Comparison of ENCODE assay signal across 24 mouse cellular contexts in genomic region chr7:130168296-130168695, GRCm38 (mm10).
DNase-seq lines count a peak whose midpoint lies in the region; ATAC-seq and TF ChIP-seq lines count a peak whose summit lies in the region.
"Had no signal": no experiment of that assay in that cellular context is flagged by ENCODE, and none has a peak within 500 bp of the region (broad histone marks: within the 10 kb centered on the region; RNA-seq: fewer than 3 reads in every experiment).

No protein-coding gene starts in this region.

- H3K4me1 ChIP-seq in kidney, embryonic 14.5 days (ENCODE audit: control insufficient read depth, insufficient read depth, low read length): peaks cover 28% of the 10 kb centered on the region
- peaks cover 6% of the 10 kb centered on the region; the same call in 1 of the 2 replicates for H3K4me1 ChIP-seq in lung, postnatal 0 days (ENCODE audit: insufficient read depth, low read depth, low read length)
- peaks cover 30% of the 10 kb centered on the region for H3K4me1 ChIP-seq in limb, embryonic 10.5 days
- H3K4me1 ChIP-seq: neural tube, embryonic 15.5 days had no signal

- H3K27ac ChIP-seq in kidney, embryonic 14.5 days (ENCODE audit: low read depth, low read length): no peak overlapping the region
- H3K27ac ChIP-seq in lung, postnatal 0 days (ENCODE audit: low read length): no peak overlapping the region
- H3K27ac ChIP-seq in limb, embryonic 10.5 days: no peak overlapping the region
- H3K27ac ChIP-seq: heart, embryonic 15.5 days; hindbrain, embryonic 15.5 days; liver, embryonic 12.5 days; neural tube, embryonic 15.5 days; stomach, postnatal 0 days had no signal

- no peak for TF ChIP-seq CTCF in lung, postnatal 0 days (IDR thresholded peaks at IDR 0.05)
- TF ChIP-seq CTCF in brain, embryonic 14.5 days (IDR thresholded peaks at IDR 0.05; ENCODE audit: borderline replicate concordance, extremely low read depth, insufficient read depth, insufficient read length): no peak

- no peak for TF ChIP-seq POLR2A in brain, embryonic 14.5 days (IDR thresholded peaks at IDR 0.05; ENCODE audit: borderline replicate concordance, extremely low read depth, insufficient read depth, insufficient read length, poor library complexity, severe bottlenecking)

- WGBS in kidney, embryonic 14.5 days: 65% methylated on average over 12 of the region's 12 CpGs
- 57% methylated on average over 12 of the region's 12 CpGs for WGBS in lung, postnatal 0 days
- WGBS in limb, embryonic 10.5 days: 93% methylated on average over 12 of the region's 12 CpGs

- H3K4me3 ChIP-seq in kidney, embryonic 14.5 days (ENCODE audit: low read length): no peak overlapping the region
- H3K4me3 ChIP-seq in lung, postnatal 0 days (ENCODE audit: low read depth, low read length): no peak overlapping the region
- no peak overlapping the region for H3K4me3 ChIP-seq in limb, embryonic 10.5 days
- H3K4me3 ChIP-seq: embryonic facial prominence, embryonic 15.5 days; heart, embryonic 15.5 days; hindbrain, embryonic 15.5 days; liver, embryonic 12.5 days; neural tube, embryonic 15.5 days had no signal

- no peak overlapping the region for H3K4me2 ChIP-seq in kidney, embryonic 14.5 days (replicated peaks; ENCODE audit: low read depth, low read length)
- H3K4me2 ChIP-seq in lung, postnatal 0 days (replicated peaks; ENCODE audit: low read depth, low read length): no peak overlapping the region
- H3K4me2 ChIP-seq: embryonic facial prominence, embryonic 15.5 days; heart, embryonic 15.5 days; hindbrain, embryonic 15.5 days; liver, embryonic 12.5 days; neural tube, embryonic 15.5 days had no signal

- DNase-seq in kidney, postnatal 10 days: no peak
- peak; percentile 50 for DNase-seq in lung, postnatal 0 days (ENCODE audit: low spot score)
- DNase-seq in lung, postnatal 4 days: no peak
- DNase-seq in brain, embryonic 14.5 days (ENCODE audit: low read depth): peak; percentile 66
- DNase-seq in limb, embryonic 10.5 days (ENCODE audit: low spot score): peak; percentile 12
- no peak for DNase-seq in thymus, postnatal 14 days
- DNase-seq: B cell, adult 2 months; cerebellum, adult 18-20 months; cerebellum, postnatal 25 days; gastrocnemius, postnatal 36 days; heart, postnatal 36 days; kidney, adult 8-10 months; left cerebral cortex, postnatal 4 days; right cerebral cortex, postnatal 14 days; thymus, adult 2 months had no signal

- TF ChIP-seq EP300 in lung, postnatal 0 days (IDR thresholded peaks at IDR 0.05): no peak

- H3K36me3 ChIP-seq in kidney, embryonic 14.5 days (ENCODE audit: control insufficient read depth, insufficient read depth, low read length): peaks cover 70% of the 10 kb centered on the region
- peaks cover 9% of the 10 kb centered on the region; the same call in 1 of the 2 replicates for H3K36me3 ChIP-seq in lung, postnatal 0 days (ENCODE audit: insufficient read depth, low read length)
- peaks cover 62% of the 10 kb centered on the region for H3K36me3 ChIP-seq in limb, embryonic 10.5 days
- H3K36me3 ChIP-seq: G1E; neural tube, embryonic 15.5 days had no signal

- 0 out of 2 replicates have a peak, but pooled peaks have one; percentile 37 for ATAC-seq in kidney, embryonic 14.5 days (ENCODE audit: low FRiP score, low TSS enrichment)
- ATAC-seq in lung, postnatal 0 days: no peak
- ATAC-seq: liver, embryonic 12.5 days; Patski had no signal

- no peaks in the 10 kb centered on the region for H3K27me3 ChIP-seq in kidney, embryonic 14.5 days (ENCODE audit: control insufficient read depth, insufficient read depth, low read length)
- no peaks in the 10 kb centered on the region for H3K27me3 ChIP-seq in lung, postnatal 0 days (replicated peaks; ENCODE audit: insufficient read depth, low read length)
- no peaks in the 10 kb centered on the region for H3K27me3 ChIP-seq in limb, embryonic 10.5 days (ENCODE audit: low read depth, poor library complexity, severe bottlenecking)
- H3K27me3 ChIP-seq: embryonic facial prominence, embryonic 15.5 days; heart, embryonic 15.5 days; hindbrain, embryonic 15.5 days; liver, embryonic 12.5 days; neural tube, embryonic 15.5 days; Patski had no signal

- H3K9ac ChIP-seq in kidney, embryonic 14.5 days (ENCODE audit: low read depth, low read length): no peak overlapping the region
- H3K9ac ChIP-seq in lung, postnatal 0 days (replicated peaks; ENCODE audit: low read depth): no peak overlapping the region
- H3K9ac ChIP-seq: embryonic facial prominence, embryonic 15.5 days; heart, embryonic 15.5 days; hindbrain, embryonic 15.5 days; liver, embryonic 12.5 days; neural tube, embryonic 15.5 days had no signal

- H3K9me3 ChIP-seq in kidney, embryonic 14.5 days (ENCODE audit: control insufficient read depth, low read length): no peaks in the 10 kb centered on the region
- no peaks in the 10 kb centered on the region for H3K9me3 ChIP-seq in lung, postnatal 0 days (ENCODE audit: low read length)
- H3K9me3 ChIP-seq in limb, embryonic 10.5 days (replicated peaks): no peaks in the 10 kb centered on the region
- H3K9me3 ChIP-seq: embryonic facial prominence, embryonic 15.5 days; heart, embryonic 15.5 days; hindbrain, embryonic 15.5 days; liver, embryonic 12.5 days; neural tube, embryonic 15.5 days had no signal

Comparison
In these comparisons a context has a peak if more than half of its experiments do, and no peak if none do; other contexts are left out.
1. DNase-seq: peak in lung, postnatal 0 days (single experiment), brain, embryonic 14.5 days (single experiment) and limb, embryonic 10.5 days (single experiment); none in kidney, postnatal 10 days (single experiment), lung, postnatal 4 days (0 of 2) and thymus, postnatal 14 days (single experiment).